Mouse (Mus musculus) neutrophil, adult 83 days (primary cell): ENCODE measurements around the gene Tmem258. TPM values are rescaled to one million over a fixed set of nuclear protein-coding genes. Genes with fewer than 3 reads are reported as not detected.

Experiments used
- total RNA-seq, 2 experiments: library from RNA; stranded (reverse); gene quantifications; one replicate each; pipeline ENCODE4 v1.2.4; 2023

The Tmem258 gene
- 100 to 1,000 TPM; 109 to 111 TPM for total RNA-seq

GRCm38 (mm10) chr19:10203848-10204615 is at the start of gene Tmem258, which contains the start of gene Fen1:
TSS of gene Tmem258 (plus strand) at chr19:10204014.
TSS of gene Fen1 (minus strand) at chr19:10204169.

GRCm38 (mm10) chr19:10182670-10183298 is 21.0 kb upstream of the Tmem258 start, which contains the start of gene Fads1:
TSS of gene Fads1 (plus strand) at chr19:10182888.

GRCm38 (mm10) chr19:10240654-10241305 is 37.0 kb downstream of the Tmem258 start, which contains the start of gene Myrf:
TSS of gene Myrf (minus strand) at chr19:10240748.

Other genes starting within 250 kb of the Tmem258 start
- 1,000 to 10,000 TPM; 3,419 to 3,778 TPM for gene Fth1, start 223.4 kb upstream of the Tmem258 start, total RNA-seq
- gene Best1, start 202.4 kb upstream of the Tmem258 start, total RNA-seq: not detected
- gene Rab3il1, start 202.3 kb upstream of the Tmem258 start, total RNA-seq: 10 to 100 TPM in 1 of 2 experiments, 1 to 10 TPM in 1; 5.7 to 11.5 TPM
- 10 to 100 TPM in 1 of 2 experiments, 1 to 10 TPM in 1; 6.7 to 11.5 TPM for gene Fads3, start 162.4 kb upstream of the Tmem258 start, total RNA-seq
- gene Fads2, start 102.3 kb upstream of the Tmem258 start, total RNA-seq: 1 to 10 TPM; 5.8 to 7.5 TPM
- gene Fads1, start 21.1 kb upstream of the Tmem258 start, total RNA-seq: 10 to 100 TPM; 11.8 to 12.1 TPM
- gene Fen1, start 155 bp downstream of the Tmem258 start, total RNA-seq: 10 to 100 TPM; 41.0 to 50.0 TPM
- under 1 TPM in 1 of 2 experiments, not detected in 1; 0.11 TPM for gene Myrf, start 36.7 kb downstream of the Tmem258 start, total RNA-seq
- gene Dagla, start 100.9 kb downstream of the Tmem258 start, total RNA-seq: under 1 TPM; 0.15 to 0.18 TPM
- not detected for gene Syt7, start 185.1 kb downstream of the Tmem258 start, total RNA-seq